Mouse (Mus musculus) C2C12 (cell line): ENCODE results near the gene Hfe.

ENCODE experiments used
- CEBPB ChIP-seq: IDR thresholded peaks from one replicate; pipeline ENCODE4 v1.6.1; 2011; ENCODE audit warnings: low read depth, mild to moderate bottlenecking, control low read depth, moderate library complexity
- CTCF ChIP-seq: IDR thresholded peaks from one replicate; pipeline ENCODE4 v1.5.1; 2011; ENCODE audit not compliant: control insufficient read depth, insufficient read depth, insufficient read length
- FOSL1 ChIP-seq: IDR thresholded peaks from one replicate; pipeline ENCODE4 v1.8.0; 2011; ENCODE audit warnings: mild to moderate bottlenecking, low read length; ENCODE audit not compliant: poor library complexity, insufficient read depth, severe bottlenecking
- MAX ChIP-seq: IDR thresholded peaks from one replicate; pipeline ENCODE4 v1.6.1; 2011; ENCODE audit warnings: mild to moderate bottlenecking, control low read depth
- MYOD1 ChIP-seq: IDR thresholded peaks from one replicate; pipeline ENCODE4 v1.6.1; 2011; ENCODE audit warnings: low read depth; ENCODE audit not compliant: control insufficient read depth, insufficient read length
- MYOG ChIP-seq: IDR thresholded peaks from one replicate; pipeline ENCODE4 v1.6.1; 2011; ENCODE audit not compliant: control insufficient read depth, insufficient read length; ENCODE audit errors: extremely low read depth
- USF1 ChIP-seq: IDR thresholded peaks from one replicate; pipeline ENCODE4 v1.6.1; 2011; ENCODE audit warnings: low read depth, mild to moderate bottlenecking, control low read depth, moderate library complexity

GRCm38 (mm10) chr13:23688956-23689355 is 21.7 kb downstream of the Hfe start:
- TF ChIP-seq CTCF (no peak), USF1 (no peak), CEBPB (no peak), FOSL1 (no peak), MAX (no peak), MYOD1 (no peak), MYOG (no peak)
